In genomic region chrX:105767177-105767764, GRCm38 (mm10) we compare ENCODE assay signal across 11 mouse cellular contexts. TPM values are rescaled to one million over a fixed set of nuclear protein-coding genes. Genes with fewer than 3 reads are reported as not detected.
DNase-seq lines count a peak whose midpoint lies in the region; TF ChIP-seq lines count a peak whose summit lies in the region.
"Had no signal": no experiment of that assay in that cellular context is flagged by ENCODE, and none has a peak within 500 bp of the region (broad histone marks: within the 10 kb centered on the region; RNA-seq: fewer than 3 reads in every experiment).

No protein-coding gene starts in this region.

- intact Hi-C loops in heart, postnatal 36 days (cut with DNase I) = no loop called here
- intact Hi-C loops in heart, postnatal 10 days (cut with DNase I) = no loop called here

- H3K36me3 ChIP-seq in hindbrain, embryonic 10.5 days = no peaks in the 10 kb centered on the region

- H3K4me1 ChIP-seq in hindbrain, embryonic 10.5 days (replicated peaks) = peaks cover 5% of the 10 kb centered on the region; the same call in 1 of the 2 replicates

- no peaks in the 10 kb centered on the region for H3K9me3 ChIP-seq in hindbrain, embryonic 10.5 days

- TF ChIP-seq CTCF in brain, embryonic 14.5 days (IDR thresholded peaks at IDR 0.05; ENCODE audit: borderline replicate concordance, extremely low read depth, insufficient read depth, insufficient read length) = no peak

- peaks cover 65% of the 10 kb centered on the region for H3K27me3 ChIP-seq in hindbrain, embryonic 10.5 days (ENCODE audit: insufficient read depth, poor library complexity, severe bottlenecking)

- no peak overlapping the region for H3K27ac ChIP-seq in hindbrain, embryonic 10.5 days

- 37% methylated on average over 9 of the region's 9 CpGs for WGBS in hindbrain, embryonic 10.5 days

- DNase-seq in adrenal gland, postnatal 10 days = peak; percentile 9
- no peak for DNase-seq in adrenal gland, postnatal 36 days
- peak; percentile 15 to 26 for DNase-seq in heart, adult 9 months (ENCODE audit: low spot score in 2 of 2)
- DNase-seq in heart, postnatal 36 days = no peak
- peak; percentile 14 for DNase-seq in brain, embryonic 14.5 days (ENCODE audit: low read depth)
- peak; percentile 19 to 46 for DNase-seq in heart, postnatal 10 days
- DNase-seq in layer of hippocampus, postnatal 36 days = no peak
- no peak for DNase-seq in hindbrain, embryonic 10.5 days (ENCODE audit: low spot score)
- DNase-seq: kidney, postnatal 25 days; liver had no signal

- H3K4me3 ChIP-seq in hindbrain, embryonic 10.5 days = no peak overlapping the region

- TF ChIP-seq POLR2A in brain, embryonic 14.5 days (IDR thresholded peaks at IDR 0.05; ENCODE audit: borderline replicate concordance, extremely low read depth, insufficient read depth, insufficient read length, poor library complexity, severe bottlenecking) = no peak

RNA-seq across cellular contexts. Expression of gene Fgf16, which starts 3.2 kb away (rescaled TPM):
- total RNA-seq in adrenal gland, postnatal 10 days (2021) = 1 to 10 TPM in 1 of 2 experiments, under 1 TPM in 1; 0.90 to 1.9 TPM
- under 1 TPM; 0.17 to 0.56 TPM for total RNA-seq in adrenal gland, postnatal 36 days (2021)
- total RNA-seq in heart, postnatal 36 days (2021) = 10 to 100 TPM in 1 of 2 experiments, 1 to 10 TPM in 1; 9.7 to 19.5 TPM
- 0.05 TPM in 1 of 2 replicates, not detected in the other for polyA plus RNA-seq in brain, embryonic 14.5 days (2012; rRNA removed)
- total RNA-seq in heart, postnatal 10 days (2021) = 10 to 100 TPM in 1 of 2 experiments, 1 to 10 TPM in 1; 9.9 to 20.2 TPM
- total RNA-seq in layer of hippocampus, postnatal 36 days (2021) = 1 to 10 TPM; 1.6 TPM
- 0.16 TPM in 1 of 2 replicates, not detected in the other for polyA plus RNA-seq in hindbrain, embryonic 10.5 days (2016; fragmentation: Nextera tagmentation; extraction: Ambion mirVana)
- total RNA-seq: megakaryocyte progenitor cell, adult 5-6 weeks had no signal

Comparison
In these comparisons a context has a peak if more than half of its experiments do, and no peak if none do; other contexts are left out.
1. DNase-seq: peak in adrenal gland, postnatal 10 days (single experiment), heart, adult 9 months (2 of 2), brain, embryonic 14.5 days (single experiment) and heart, postnatal 10 days (2 of 2); none in adrenal gland, postnatal 36 days (0 of 2), heart, postnatal 36 days (0 of 2), layer of hippocampus, postnatal 36 days (0 of 2) and hindbrain, embryonic 10.5 days (single experiment).